Mouse (Mus musculus): ENCODE data around the gene Kcnh1. TPM values are rescaled to one million over a fixed set of nuclear protein-coding genes. Genes with fewer than 3 reads are reported as not detected.

The Kcnh1 gene
- polyA plus RNA-seq, 1 experiment from 2014 or later, result not detected

DNA sequence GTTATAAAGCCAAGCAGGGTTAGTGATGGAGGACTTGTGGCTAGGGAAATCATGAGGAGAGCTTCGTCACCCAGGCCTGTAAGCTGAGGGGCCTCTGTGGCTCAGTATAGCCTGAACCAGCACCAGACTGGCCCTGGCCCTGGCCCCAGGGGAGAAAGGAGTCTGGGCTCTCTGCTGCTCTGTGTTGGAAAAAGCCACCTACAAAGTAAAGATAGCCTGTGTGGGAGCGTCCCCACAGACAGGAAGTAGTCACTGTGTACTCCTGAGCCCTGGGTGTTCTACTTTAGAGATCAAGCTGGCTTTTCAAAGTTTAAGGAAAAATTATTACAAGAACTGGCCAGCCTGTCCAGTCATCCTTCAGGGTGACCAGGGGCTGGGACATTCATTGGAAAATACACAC lies 306.9 kb downstream of the Kcnh1 start:
- Histone ChIP-seq H3K9ac (replicated peaks) (no peak overlapping the region), H3K4me1 (ENCODE audit: insufficient read depth) (no peaks in the 10 kb centered on the region), H3K27me3 (ENCODE audit: insufficient read depth, low read length) (no peaks in the 10 kb centered on the region), H3K27ac (ENCODE audit: low read depth) (no peak overlapping the region), H3K9me3 (ENCODE audit: low read length) (no peaks in the 10 kb centered on the region), H3K36me3 (replicated peaks; ENCODE audit: insufficient read depth, low read length) (no peaks in the 10 kb centered on the region), H3K4me2 (ENCODE audit: low read depth, low read length) (no peak overlapping the region), H3K4me3 (ENCODE audit: low read depth, low read length) (no peak overlapping the region)
- DNase-seq (no peak), ATAC-seq (no peak)
- TF ChIP-seq EP300 (IDR thresholded peaks at IDR 0.05; ENCODE audit: low read depth), result no peak
- no peak for TF ChIP-seq CTCF (IDR thresholded peaks at IDR 0.05; ENCODE audit: low read depth)
- WGBS (ENCODE audit: insufficient replicate concordance), result 61% methylated on average over 2 of the region's 2 CpGs

GRCm38 (mm10) chr1:192502016-192502415 lies 311.4 kb downstream of the Kcnh1 start:
- Histone ChIP-seq H3K9me3 (ENCODE audit: low read length) (no peaks in the 10 kb centered on the region), H3K27me3 (ENCODE audit: insufficient read depth, low read length) (no peaks in the 10 kb centered on the region), H3K9ac (replicated peaks) (no peak overlapping the region), H3K27ac (ENCODE audit: low read depth) (no peak overlapping the region), H3K4me2 (ENCODE audit: low read depth, low read length) (no peak overlapping the region), H3K36me3 (replicated peaks; ENCODE audit: insufficient read depth, low read length) (no peaks in the 10 kb centered on the region), H3K4me1 (ENCODE audit: insufficient read depth) (no peaks in the 10 kb centered on the region), H3K4me3 (ENCODE audit: low read depth, low read length) (no peak overlapping the region)
- WGBS (ENCODE audit: insufficient replicate concordance), result 63% methylated on average over 9 of the region's 9 CpGs
- no peak for ATAC-seq
- TF ChIP-seq EP300 (IDR thresholded peaks at IDR 0.05; ENCODE audit: low read depth) (no peak), CTCF (IDR thresholded peaks at IDR 0.05; ENCODE audit: low read depth) (no peak)
- DNase-seq, result no peak

DNA sequence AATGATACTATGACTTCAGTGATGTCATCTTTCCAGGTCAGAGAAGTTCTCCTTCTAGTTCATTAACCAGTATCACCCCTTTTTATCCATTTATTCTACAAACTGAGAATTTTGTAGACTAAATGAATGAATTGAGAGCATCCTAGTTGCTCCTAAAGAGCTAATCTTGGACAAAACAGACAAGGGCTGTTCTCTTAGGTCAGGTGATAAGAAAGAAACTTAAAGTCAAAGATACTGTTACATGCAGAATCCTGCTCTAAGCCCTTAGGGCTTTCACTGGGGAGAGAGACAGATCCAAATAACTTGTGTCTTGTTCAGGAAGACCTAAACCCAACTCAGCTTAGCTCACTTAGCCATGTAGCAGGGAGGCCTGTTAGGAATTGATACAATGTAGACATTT lies 312.3 kb downstream of the Kcnh1 start:
- no peak for ATAC-seq
- Histone ChIP-seq H3K36me3 (replicated peaks; ENCODE audit: insufficient read depth, low read length) (no peaks in the 10 kb centered on the region), H3K4me3 (ENCODE audit: low read depth, low read length) (no peak overlapping the region), H3K9ac (replicated peaks) (no peak overlapping the region), H3K9me3 (ENCODE audit: low read length) (no peaks in the 10 kb centered on the region), H3K27me3 (ENCODE audit: insufficient read depth, low read length) (no peaks in the 10 kb centered on the region), H3K4me1 (ENCODE audit: insufficient read depth) (no peaks in the 10 kb centered on the region), H3K4me2 (ENCODE audit: low read depth, low read length) (no peak overlapping the region), H3K27ac (ENCODE audit: low read depth) (no peak overlapping the region)
- TF ChIP-seq EP300 (IDR thresholded peaks at IDR 0.05; ENCODE audit: low read depth), result no peak
- TF ChIP-seq CTCF (IDR thresholded peaks at IDR 0.05; ENCODE audit: low read depth), result no peak
- no peak for DNase-seq

GRCm38 (mm10) chr1:192503651-192504050 lies 313.1 kb downstream of the Kcnh1 start:
- Histone ChIP-seq H3K27me3 (ENCODE audit: insufficient read depth, low read length) (no peaks in the 10 kb centered on the region), H3K9ac (replicated peaks) (no peak overlapping the region), H3K9me3 (ENCODE audit: low read length) (no peaks in the 10 kb centered on the region), H3K4me2 (ENCODE audit: low read depth, low read length) (no peak overlapping the region), H3K27ac (ENCODE audit: low read depth) (no peak overlapping the region), H3K4me1 (ENCODE audit: insufficient read depth) (no peaks in the 10 kb centered on the region), H3K36me3 (replicated peaks; ENCODE audit: insufficient read depth, low read length) (no peaks in the 10 kb centered on the region), H3K4me3 (ENCODE audit: low read depth, low read length) (no peak overlapping the region)
- 77% methylated on average over 4 of the region's 4 CpGs for WGBS (ENCODE audit: insufficient replicate concordance)
- ATAC-seq, result no peak
- TF ChIP-seq EP300 (IDR thresholded peaks at IDR 0.05; ENCODE audit: low read depth) (no peak), CTCF (IDR thresholded peaks at IDR 0.05; ENCODE audit: low read depth) (no peak)
- DNase-seq, result no peak

DNA sequence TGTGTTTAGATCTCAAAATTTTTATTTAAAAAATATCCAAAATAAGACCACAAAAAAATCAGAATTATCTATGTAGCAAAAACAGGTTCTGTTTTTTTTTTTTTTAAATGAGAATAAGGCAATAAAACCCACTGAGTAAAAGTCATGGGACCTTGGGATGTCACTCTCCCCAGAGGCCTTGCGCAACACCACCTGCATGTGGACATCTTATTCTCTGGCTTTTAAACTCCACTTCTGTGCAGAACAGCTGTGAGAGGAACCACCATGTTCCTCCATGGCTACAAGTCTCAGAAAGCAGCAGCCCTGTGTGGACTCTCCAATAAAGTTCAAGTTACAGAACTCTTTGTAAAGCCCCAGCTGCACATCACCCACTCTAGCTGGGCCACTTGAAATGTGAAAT lies 322.2 kb downstream of the Kcnh1 start:
- Histone ChIP-seq H3K4me1 (ENCODE audit: insufficient read depth) (no peaks in the 10 kb centered on the region), H3K36me3 (replicated peaks; ENCODE audit: insufficient read depth, low read length) (no peaks in the 10 kb centered on the region), H3K9me3 (ENCODE audit: low read length) (no peaks in the 10 kb centered on the region), H3K9ac (replicated peaks) (no peak overlapping the region), H3K4me2 (ENCODE audit: low read depth, low read length) (no peak overlapping the region), H3K27me3 (ENCODE audit: insufficient read depth, low read length) (no peaks in the 10 kb centered on the region), H3K4me3 (ENCODE audit: low read depth, low read length) (no peak overlapping the region), H3K27ac (ENCODE audit: low read depth) (no peak overlapping the region)
- WGBS (ENCODE audit: insufficient replicate concordance), result 91% methylated on average over 1 of the region's 1 CpGs
- no peak for DNase-seq
- no peak for ATAC-seq
- TF ChIP-seq EP300 (IDR thresholded peaks at IDR 0.05; ENCODE audit: low read depth), result no peak
- TF ChIP-seq CTCF (IDR thresholded peaks at IDR 0.05; ENCODE audit: low read depth), result no peak

- H3K27me3 ChIP-seq (ENCODE audit: insufficient read depth, low read length), result no peaks in the 10 kb centered on the region
- TF ChIP-seq EP300 (IDR thresholded peaks at IDR 0.05; ENCODE audit: low read depth) (no peak), CTCF (IDR thresholded peaks at IDR 0.05; ENCODE audit: low read depth) (no peak)
- DNase-seq (no peak), ATAC-seq (no peak)
- no peak overlapping the region for H3K4me2 ChIP-seq (ENCODE audit: low read depth, low read length)
- H3K4me3 ChIP-seq (ENCODE audit: low read depth, low read length), result no peak overlapping the region
- no peaks in the 10 kb centered on the region for H3K9me3 ChIP-seq (ENCODE audit: low read length)
- no peak overlapping the region for H3K27ac ChIP-seq (ENCODE audit: low read depth)
- no peaks in the 10 kb centered on the region for H3K4me1 ChIP-seq (ENCODE audit: insufficient read depth)
- 71% methylated on average over 3 of the region's 3 CpGs for WGBS (ENCODE audit: insufficient replicate concordance)
- H3K36me3 ChIP-seq (replicated peaks; ENCODE audit: insufficient read depth, low read length), result no peaks in the 10 kb centered on the region
- H3K9ac ChIP-seq (replicated peaks), result no peak overlapping the region
These were observed 324.8 kb downstream of the Kcnh1 start for GRCm38 (mm10) chr1:192515373-192515772.

DNA sequence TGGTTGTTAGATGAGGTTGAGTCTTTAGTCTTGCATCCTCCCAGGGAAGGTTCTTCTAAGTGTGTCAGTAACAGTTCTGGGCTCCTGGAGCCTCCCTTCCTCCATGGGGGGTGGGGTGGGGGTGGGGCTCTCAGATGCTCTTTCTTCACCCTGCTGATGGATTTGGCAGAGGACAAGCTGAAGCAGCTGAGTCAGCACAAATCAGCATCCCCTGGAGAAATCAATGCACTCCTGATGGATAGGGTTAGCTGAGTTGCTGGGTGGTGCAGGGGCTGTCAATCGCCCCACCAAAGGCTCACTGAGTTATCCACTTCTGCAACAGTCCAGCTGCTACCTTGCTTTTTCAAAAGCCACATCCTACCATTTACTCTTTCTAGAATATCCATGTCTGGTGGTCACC lies 329.1 kb downstream of the Kcnh1 start:
- Histone ChIP-seq H3K36me3 (replicated peaks; ENCODE audit: insufficient read depth, low read length) (no peaks in the 10 kb centered on the region), H3K27me3 (ENCODE audit: insufficient read depth, low read length) (no peaks in the 10 kb centered on the region), H3K9me3 (ENCODE audit: low read length) (no peaks in the 10 kb centered on the region), H3K4me3 (ENCODE audit: low read depth, low read length) (no peak overlapping the region), H3K4me2 (ENCODE audit: low read depth, low read length) (no peak overlapping the region), H3K9ac (replicated peaks) (no peak overlapping the region), H3K27ac (ENCODE audit: low read depth) (no peak overlapping the region), H3K4me1 (ENCODE audit: insufficient read depth) (no peaks in the 10 kb centered on the region)
- ATAC-seq (no peak), DNase-seq (no peak)
- WGBS (ENCODE audit: insufficient replicate concordance), result 75% methylated on average over 1 of the region's 1 CpGs
- TF ChIP-seq EP300 (IDR thresholded peaks at IDR 0.05; ENCODE audit: low read depth) (no peak), CTCF (IDR thresholded peaks at IDR 0.05; ENCODE audit: low read depth) (no peak)

Data from liver, postnatal 0 days (tissue).